Mouse (Mus musculus) gastrocnemius, postnatal 10 days (tissue): Measurements from ENCODE around the gene Entpd6. TPM values are rescaled to one million over a fixed set of nuclear protein-coding genes. Genes with fewer than 3 reads are reported as not detected.
A peak's percentile ranks its signal among the peaks of the same experiment; 100 is the strongest.

Experiments
- DNase-seq: peaks from one replicate; pipeline ENCODE4 v3.0.0; 2021; ENCODE audit warnings: mixed read lengths
- total RNA-seq, 2 experiments: library from RNA; stranded (reverse); gene quantifications; 2 replicates each; pipeline ENCODE4 v1.2.3; 2021

The Entpd6 gene
- total RNA-seq, 2 experiments from 2014 or later: 6.7 to 7.3 TPM

DNA sequence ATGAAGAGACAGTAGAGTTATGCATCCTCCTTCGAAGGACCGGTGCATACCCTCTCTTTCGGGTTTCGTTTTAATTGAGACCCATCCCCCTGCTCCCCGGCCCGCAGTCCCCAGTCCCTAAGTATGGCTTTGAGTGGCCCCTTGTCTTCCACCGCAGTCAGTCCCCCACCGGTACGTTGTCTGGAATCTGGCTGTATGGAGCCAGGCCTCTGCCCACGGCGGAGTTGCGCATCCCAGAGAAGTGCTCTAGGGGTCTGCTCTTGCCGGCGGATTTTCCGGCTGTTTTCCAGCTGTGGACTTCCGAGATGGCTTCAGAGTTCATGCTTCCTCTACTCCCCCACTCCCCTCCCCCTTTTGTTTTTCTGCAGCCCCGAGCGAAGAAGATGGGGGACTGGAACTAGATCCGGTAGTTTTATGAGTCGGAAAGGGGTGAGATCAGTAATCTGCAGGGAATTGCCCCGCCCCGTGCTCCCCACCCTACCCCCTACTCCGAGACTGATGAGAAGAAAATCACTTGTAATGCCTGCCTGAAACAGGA lies 38.5 kb downstream of the Entpd6 start:
- peak; percentile 33 for DNase-seq

DNA sequence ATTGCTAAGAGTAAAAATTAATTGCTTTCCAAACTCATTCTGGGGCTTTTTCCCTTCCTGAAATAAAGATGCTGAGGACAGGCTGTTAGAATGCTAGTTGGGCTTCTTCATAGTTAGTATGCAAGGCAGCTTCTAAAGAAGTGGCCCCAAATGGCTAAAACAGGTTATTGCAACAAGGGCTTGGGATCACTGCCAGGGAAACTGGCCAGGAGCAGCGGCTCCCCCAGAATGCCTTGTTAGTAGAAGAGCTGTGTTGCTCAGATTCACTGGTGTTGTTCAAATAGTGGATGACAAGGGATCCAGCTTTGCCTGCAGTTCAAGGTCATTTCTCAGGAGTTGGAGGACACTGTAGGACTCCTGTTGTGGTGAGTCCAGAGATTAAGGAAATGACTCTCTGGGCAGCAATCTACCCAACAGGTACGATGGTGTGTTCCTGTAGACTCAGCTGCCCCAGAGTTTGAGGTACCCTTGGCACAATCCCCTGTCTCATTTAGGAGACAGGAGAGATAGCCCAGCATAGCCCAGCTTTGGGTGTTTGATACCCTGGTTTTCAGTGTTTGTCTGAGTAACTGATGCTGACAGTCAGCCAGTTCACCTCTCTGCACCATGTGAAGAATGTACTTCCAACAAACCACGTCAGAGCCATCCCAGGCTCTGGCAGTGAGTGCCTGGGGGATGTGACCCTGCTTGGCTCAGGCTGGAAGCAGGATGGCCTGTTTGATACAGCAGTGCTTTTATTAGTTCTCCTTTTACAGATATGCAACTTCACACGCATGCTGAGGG lies 40.1 kb downstream of the Entpd6 start:
- peak; percentile 80 for DNase-seq

DNA sequence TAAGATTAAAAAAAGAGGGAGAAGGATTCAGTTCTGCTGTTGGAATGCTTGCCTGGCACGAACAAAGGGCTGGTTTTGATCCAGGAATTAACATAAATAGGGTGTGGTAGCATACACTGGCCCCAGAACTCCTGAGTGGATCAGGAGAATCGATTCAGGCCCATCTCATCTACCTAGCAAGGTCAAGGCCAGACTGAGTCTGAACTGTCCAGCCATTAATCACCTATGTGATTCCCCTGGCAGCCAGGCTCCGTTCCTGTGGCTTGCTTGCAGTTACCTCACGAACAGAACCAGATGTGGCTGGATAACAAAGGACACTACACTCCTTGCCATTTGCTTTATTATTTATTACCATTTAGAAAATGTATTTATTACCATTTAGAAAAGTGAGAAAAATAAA lies 44.5 kb downstream of the Entpd6 start:
- DNase-seq: no peak

DNA sequence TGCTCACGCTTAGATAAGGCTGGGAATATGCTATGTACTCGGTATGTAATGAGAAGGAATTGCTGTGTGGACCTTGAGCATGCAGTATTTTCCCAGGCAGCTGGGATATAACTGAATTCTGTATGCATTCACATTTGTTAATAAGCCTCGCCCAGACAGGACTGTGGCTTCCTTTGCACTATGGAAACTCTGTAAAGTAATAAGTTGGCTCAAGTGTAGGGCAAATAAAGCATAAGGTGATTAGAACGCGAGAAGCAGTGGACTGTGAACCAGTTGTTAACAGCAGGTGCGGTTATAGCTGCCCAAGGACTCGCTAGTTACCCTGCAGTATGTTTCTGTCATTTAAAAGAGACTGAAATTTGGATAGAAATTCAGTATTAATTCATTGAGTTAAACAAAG lies 49.2 kb downstream of the Entpd6 start:
- no peak for DNase-seq

DNA sequence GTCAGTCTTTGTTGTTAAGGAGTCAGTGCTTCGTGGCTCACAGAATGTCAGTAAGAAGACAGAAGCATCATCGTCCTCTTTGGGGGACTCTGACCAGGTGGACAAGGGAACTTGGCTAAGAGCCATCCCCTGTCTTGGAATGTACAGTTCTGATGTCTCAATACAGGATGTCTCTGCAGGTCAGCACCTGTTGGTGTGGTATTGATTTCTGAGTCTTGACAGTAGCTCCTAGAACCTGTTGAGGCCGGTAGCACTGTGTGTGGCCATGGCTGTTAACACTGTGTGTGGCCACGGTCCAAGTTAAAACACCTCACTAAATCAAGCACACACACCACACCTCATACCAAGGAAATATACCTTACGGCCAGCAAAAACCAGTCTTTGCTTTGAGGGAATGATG lies 51.8 kb downstream of the Entpd6 start:
- DNase-seq: no peak

DNA sequence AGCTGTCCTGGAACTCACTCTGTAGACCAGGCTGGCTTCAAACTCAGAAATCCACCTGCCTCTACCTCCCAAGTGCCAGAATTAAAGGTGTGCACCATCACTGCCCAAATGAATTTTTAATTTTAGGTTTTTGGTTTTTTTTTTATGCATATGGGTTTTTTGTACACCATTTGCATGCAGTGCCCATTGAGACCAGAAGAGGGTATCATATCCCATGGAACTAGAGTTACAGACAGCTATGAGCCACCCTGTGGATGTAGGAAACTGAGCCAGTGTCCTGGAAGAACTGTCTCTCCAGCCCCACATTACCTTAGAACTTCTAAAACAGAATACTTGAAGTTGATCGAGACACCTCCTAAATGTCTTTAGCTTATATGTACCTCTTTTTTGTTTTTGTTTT lies 54.2 kb downstream of the Entpd6 start:
- DNase-seq: no peak

DNA sequence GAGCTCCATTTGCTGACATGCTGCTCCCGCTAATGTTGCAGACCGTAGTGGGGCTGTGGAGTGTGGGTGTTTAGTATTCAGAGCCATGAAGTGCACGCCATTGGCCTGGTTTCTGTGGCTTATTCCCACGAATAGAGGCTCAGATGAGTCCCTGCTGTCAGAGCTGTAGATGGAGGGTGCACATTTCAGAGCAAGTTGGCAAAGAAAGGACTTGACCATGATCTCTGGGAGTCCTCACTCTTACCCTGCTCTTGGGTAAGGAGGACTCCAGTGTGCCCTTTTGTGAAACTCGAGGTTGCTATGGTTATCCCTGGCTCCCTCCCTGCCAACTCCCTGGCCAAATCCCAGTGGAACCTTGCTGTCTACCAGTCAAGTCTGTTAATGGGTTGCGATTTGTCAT lies 59.5 kb downstream of the Entpd6 start:
- DNase-seq: no peak

DNA sequence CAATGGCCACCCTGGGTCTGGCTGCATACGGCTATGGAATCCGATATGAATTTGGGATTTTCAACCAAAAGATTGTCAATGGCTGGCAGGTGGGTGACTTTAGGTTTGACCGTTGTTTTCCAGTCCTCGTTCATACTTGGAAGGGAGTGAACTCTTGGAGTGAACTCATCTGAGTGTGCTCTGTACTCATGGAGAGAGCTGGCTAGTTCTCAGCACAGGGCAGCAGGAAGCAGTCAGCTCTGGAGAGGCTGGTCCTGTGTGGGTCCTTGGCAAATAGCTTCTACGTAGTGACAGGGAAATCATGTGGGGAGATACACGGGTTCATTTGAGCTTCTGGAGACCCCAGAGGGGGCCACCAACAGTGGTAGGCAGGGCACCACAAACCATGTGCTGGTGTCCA lies 60.0 kb downstream of the Entpd6 start:
- no peak for DNase-seq

DNA sequence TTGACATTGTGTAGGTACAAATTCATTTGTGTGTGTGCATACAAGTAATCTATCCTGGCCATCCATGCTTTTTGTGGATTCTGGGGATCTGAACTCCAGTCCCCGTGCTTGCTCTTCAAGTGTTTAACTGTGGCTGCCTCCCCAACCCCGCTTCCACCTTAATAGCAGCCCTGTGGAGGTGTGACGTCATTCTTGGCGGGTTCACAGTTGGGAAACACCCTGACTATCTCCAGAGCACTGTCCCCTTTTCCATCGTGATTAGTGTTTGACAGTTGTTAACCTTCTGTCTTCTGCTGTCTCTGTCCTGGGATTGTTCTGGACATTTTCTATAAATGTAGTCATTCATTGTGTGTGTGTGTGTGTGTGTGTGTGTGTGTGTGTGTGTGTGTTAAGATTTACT lies 61.8 kb downstream of the Entpd6 start:
- DNase-seq: no peak

DNA sequence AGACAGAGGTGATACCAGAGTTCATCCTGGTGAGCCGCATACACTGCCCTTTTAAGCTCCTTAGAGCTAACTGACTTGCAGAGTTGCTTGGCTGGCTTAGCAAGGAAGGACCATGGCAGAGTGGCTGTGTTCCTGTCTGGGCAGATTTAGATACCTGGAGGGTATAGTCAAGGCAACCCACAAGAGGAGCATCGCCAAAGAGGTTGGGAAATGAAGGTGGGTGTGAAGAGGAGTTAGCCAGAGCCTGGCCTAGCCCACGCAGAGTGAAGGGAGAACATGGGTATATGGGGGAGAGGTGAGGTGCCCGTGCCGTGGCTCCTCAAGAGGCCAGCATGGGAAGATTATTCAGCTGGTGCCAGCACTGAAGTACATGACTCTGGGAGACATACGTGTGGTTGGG lies 64.0 kb downstream of the Entpd6 start:
- DNase-seq: no peak

DNA sequence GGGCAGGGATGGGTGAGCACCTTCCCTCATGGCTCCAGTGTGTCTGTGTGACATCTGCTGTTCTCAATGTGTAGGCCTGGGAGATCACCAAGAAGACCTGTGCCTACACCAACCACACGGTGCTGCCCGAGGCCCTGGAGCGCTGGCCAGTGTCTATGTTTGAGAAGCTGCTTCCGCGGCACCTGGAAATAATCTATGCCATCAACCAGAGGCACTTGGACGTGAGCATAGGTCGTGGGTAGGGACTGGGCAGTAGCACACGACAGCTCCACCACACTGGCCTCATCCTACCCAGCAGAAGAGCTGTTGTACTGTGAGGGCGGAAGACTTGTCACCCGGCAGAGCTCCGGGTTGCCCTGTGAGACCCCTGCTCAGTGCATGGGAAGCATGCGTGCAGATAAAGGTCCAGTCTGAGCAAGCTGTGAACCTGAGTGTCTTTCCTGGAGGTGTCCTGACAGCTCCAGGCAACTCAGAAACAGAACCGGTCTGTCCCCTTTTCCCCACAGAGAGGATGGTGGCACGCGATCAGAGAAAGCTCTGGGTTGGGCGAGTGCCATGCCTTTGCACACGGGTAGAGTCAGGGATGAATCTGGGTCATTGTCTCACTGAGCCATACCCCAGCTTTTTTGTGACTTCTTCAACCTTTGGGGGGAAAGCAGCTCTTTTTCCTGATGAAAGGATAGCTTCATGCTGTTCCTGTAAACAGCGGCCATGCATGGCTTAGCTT lies 68.0 kb downstream of the Entpd6 start:
- no peak for DNase-seq

DNA sequence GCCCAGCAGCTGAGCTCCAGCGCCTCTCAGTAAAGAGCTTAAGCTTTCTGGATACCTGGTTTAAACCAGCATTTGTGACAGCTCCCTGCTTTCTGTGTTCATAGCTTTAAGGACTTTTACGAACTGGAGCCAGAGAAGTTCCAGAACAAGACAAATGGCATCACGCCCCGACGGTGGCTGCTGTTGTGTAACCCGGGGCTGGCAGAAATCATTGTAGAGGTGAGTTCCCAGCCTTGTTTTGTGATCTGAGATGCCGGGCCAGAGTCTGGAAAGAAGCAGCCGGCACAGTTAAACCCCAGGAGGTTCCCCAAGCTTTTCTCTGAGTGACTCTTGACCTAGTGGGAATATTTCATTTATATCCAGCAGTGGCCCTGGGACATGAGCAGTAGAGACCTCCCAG lies 69.9 kb downstream of the Entpd6 start:
- DNase-seq: no peak

DNA sequence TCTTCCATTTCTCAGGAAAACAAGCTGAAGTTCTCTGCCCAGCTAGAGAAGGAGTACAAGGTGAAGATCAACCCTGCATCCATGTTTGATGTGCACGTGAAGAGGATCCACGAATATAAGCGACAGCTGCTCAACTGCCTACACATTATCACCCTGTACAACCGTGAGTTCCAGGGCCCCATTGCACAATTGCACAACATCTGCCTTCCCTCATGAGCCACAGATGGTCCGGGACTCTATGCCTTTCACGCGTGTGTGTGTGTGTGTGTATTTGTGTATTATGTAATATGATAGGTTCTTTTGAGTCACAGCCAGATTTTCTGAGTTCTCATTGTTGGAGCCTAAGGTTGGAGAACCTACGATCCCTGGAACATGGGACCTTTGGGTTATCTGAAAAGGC lies 71.9 kb downstream of the Entpd6 start:
- no peak for DNase-seq

Other genes starting within 250 kb of the Entpd6 start
- not detected for gene Cst7, start 178.6 kb upstream of the Entpd6 start, total RNA-seq
- gene Apmap, start 140.5 kb upstream of the Entpd6 start, total RNA-seq: 10 to 100 TPM; 21.1 to 23.0 TPM
- gene Acss1, start 80.5 kb upstream of the Entpd6 start, total RNA-seq: 10 to 100 TPM; 18.0 to 22.1 TPM
- gene Vsx1, start 59.7 kb upstream of the Entpd6 start, total RNA-seq: not detected
- 10 to 100 TPM; 15.2 to 20.1 TPM for gene Pygb, start 37.7 kb downstream of the Entpd6 start, total RNA-seq
- 10 to 100 TPM; 28.0 to 32.3 TPM for gene Abhd12, start 155.7 kb downstream of the Entpd6 start, total RNA-seq
- gene Gins1, start 156.4 kb downstream of the Entpd6 start, total RNA-seq: 1 to 10 TPM; 3.6 to 4.5 TPM